Mouse (Mus musculus) adrenal gland, adult 18-20 months (tissue): ENCODE measurements around the gene Mettl22. TPM values are rescaled to one million over a fixed set of nuclear protein-coding genes. Genes with fewer than 3 reads are reported as not detected.

Experiments used
- DNase-seq, 2 experiments: peaks; one replicate each; pipeline ENCODE4 v3.0.0; 2021 to 2022; ENCODE audit warnings: low spot score in 2 of 2
- total RNA-seq, 2 experiments: library from RNA; stranded (reverse); gene quantifications; 1 replicate in 1 of 2; 2 replicates in 1 of 2; pipeline ENCODE4 v1.2.3; 2021

Gene Mettl22
- total RNA-seq, 2 experiments from 2014 or later, result 13.3 to 18.1 TPM

DNA sequence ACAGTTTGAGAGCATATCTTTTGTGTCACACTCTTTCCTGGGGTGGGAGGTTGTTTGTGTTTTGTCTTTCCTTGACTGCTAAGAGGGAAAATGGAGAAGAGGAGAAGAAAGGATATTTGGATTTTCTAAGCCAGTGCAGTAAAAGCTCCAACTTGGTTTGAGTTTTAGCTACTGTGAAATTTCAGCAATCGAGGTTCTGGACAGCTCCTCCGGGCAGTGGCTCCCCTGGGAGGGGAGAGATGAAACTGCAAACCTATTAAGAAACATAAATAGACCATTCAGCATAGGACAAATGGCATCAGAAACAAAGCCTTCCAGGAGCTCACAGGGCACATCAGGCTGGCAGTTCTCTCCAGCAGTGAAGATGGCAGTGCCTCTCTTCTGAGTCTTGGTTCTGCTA is 33.7 kb downstream of the Mettl22 start:
- no peak for DNase-seq

DNA sequence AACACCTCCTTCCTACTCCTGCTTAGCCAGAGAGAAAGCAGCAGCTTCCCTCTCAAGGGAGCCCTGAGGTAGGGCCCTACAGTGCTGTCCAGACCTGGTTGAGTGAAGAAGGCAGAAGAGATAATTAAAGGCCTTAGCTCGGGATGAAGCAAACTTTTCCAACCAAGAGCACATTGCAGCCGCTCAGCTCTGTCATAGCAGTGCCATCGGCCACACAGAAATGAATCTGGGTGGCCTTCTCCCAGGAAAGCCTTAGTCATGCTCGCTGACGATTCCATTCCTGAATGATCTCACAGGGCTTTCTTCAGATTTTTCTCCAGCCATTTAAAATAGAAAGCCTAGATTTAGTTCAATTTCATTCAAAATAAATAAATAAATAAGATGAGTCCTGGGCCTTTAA is 39.3 kb downstream of the Mettl22 start:
- no peak for DNase-seq

GRCm38 (mm10) chr16:8512830-8513229 is 42.2 kb downstream of the Mettl22 start:
- DNase-seq, result no peak

DNA sequence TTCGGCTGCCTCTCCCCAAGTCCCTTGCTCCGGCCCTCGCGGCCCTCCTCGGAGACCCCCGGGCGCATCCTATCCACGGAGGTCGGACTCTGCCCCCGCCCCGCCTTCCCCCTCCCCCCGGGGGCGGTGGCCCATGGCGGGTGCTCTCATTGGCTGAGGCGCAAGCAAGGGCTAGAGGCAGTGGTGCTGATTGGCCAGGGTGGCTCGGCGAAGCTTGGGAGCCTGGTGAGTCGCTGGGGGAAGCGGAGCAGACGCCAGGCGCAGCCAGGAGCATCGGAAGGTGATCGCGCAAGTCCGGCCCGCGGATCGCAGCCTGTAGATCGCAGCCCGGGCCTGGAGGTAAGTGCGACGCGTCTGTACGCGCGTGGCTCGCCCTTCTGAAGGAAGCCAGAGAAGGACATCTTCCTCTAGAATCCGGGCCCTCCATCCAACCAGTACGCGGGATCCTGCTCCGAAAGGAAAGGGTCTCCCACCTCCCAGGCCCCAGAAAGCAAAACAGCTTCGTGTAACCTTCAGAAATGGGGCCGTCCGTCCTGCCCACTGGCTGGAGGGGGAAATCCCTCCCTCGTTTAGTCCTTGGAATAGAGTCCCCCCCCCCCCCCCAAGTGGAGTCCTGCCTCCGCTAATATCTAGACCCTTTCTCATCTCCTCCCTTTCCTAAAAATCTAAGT is 42.8 kb downstream of the Mettl22 start, which contains the start of gene Abat:
Gene Abat, plus strand, starts transcription at position 194 of the 671 bp plus-strand sequence.
- peak; percentile 90 to 91 for DNase-seq

GRCm38 (mm10) chr16:8514180-8514579 is 43.6 kb downstream of the Mettl22 start:
- no peak for DNase-seq

- DNase-seq, result no peak
These were observed 49.9 kb downstream of the Mettl22 start for GRCm38 (mm10) chr16:8520525-8520924.

DNA sequence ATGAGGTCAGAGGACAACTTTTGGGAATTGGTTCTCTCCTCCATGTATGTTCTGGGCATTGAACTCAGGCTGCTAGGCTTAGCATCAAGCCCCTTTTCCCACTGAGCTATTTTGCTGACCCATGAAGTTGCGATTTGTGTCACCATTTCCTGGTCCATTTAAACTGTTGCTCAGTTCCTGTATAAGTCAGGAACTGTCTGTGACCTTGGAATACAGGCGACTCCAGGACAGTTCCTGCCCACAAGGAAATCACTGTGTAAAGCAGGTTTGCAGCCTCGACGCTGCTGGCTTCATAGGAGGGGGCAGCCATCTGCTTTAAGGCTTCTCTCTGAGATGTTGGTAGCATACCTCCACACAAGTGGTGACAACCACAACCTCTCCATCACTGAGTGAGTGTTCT is 50.7 kb downstream of the Mettl22 start:
- DNase-seq, result no peak

GRCm38 (mm10) chr16:8523480-8524144 is 53.0 kb downstream of the Mettl22 start:
- no peak for DNase-seq

DNA sequence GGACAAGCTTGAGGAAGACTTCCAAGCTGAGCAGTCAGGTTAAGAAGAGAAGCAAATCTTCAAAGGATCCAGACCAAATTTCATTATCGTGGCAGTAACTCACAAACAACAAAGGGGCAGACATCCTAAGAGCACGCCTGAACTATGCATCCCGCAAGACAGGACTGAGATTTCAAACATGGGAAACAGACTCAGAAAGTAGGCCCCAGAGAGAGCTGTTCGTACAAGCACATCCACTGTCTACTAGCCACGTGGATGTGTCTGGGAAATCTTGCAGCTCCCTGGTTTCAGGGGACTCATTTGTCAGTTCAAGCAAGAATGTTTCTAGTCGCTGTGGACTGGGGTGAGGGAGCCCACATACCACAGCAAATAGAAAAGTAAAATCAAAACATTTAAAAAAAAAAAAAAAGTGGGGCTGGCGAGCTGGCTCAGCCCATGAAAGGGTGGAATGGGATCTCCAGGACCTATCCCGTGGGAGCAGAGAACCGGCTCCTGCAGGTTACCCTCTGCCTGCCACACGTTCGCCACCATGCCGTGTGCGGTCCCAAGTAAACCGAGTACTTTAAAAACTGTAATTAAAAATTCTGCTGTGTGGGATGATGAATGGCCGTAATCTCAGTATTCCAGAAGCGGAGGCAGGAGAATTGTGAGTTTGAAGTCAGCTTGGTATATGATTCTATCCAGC is 53.7 kb downstream of the Mettl22 start:
- no peak for DNase-seq

DNA sequence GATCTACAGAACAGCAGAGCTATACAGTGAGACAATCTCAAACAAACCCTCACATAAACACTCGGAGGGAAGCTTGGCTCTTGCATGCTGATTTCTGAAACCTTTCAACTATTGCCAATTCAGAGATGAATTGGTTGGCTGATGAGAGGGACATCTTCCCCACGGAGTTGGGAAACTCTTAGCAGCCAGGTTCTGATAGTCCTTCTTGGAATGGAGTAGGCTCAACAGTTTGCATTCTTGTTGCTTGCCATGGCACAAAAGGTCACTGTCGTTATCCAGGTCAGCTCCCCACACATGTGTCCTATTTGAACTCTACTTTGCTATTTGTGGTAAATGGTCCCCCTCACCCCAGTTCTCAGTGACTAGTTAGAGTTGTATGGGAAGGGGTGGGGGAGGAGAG is 54.7 kb downstream of the Mettl22 start:
- DNase-seq, result no peak

DNA sequence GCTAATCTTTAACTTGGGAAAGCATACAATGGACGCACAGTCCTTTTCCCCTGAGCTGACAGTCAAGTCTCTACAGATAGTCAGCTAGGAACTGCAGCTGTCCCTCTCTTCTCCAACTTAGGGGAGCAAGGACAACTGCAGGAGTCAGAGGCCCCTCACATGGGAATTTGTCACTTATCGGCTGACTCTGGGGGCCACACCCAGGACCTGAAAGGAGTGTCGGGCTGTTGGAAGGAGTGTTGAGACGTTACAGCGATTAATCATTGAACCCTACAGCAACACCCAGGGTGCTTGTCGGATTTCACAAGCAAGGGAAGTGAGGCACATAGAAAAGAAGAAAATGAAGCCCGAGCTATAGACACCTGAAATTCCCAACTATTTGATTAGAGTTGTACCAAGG is 55.3 kb downstream of the Mettl22 start:
- DNase-seq, result no peak

DNA sequence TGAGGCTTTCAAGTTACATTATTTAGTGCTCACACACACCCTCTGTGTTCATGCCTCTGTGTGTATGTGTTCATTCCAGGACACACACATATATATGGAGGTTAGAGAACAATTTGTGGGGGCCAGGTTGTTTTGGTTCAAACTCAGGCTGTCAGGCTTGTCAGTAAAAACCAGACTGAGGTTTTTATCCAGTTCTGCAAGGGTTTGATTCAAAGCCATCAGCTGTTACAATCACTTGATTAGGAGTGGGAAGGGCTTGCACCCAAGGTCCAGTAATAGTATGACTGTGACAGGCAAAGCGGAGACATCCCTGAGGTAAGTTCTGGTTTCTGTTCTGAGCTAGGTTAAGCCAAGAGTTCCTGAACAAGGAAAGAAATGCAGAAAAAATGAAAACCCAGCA is 58.8 kb downstream of the Mettl22 start:
- DNase-seq, result no peak

GRCm38 (mm10) chr16:8530018-8530417 is 59.4 kb downstream of the Mettl22 start:
- DNase-seq, result no peak

DNA sequence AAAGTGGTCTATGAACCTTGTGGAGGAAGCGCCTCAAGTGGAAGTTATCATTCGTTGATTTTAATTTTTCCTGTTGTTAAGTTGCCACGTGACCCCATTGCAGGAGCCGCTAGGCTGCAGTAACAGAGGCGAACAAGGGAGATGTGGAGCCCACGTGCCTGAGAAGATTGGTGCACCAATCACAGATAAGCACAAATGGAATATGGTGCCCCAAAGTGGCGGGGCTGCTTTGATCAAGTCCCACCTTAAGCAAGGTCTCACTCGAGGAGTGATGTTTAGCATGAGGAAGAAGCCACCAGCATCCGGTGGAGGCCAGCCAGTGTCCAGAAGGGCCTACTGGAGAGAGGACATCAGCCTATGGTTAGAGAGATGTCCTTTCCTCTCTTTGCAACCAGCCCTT is 61.9 kb downstream of the Mettl22 start:
- DNase-seq, result no peak

GRCm38 (mm10) chr16:8532894-8533293 is 62.3 kb downstream of the Mettl22 start:
- no peak for DNase-seq

- DNase-seq, result no peak
These were observed 62.9 kb downstream of the Mettl22 start for GRCm38 (mm10) chr16:8533477-8533876.

GRCm38 (mm10) chr16:8534466-8535200 is 64.0 kb downstream of the Mettl22 start:
- DNase-seq, result no peak

DNA sequence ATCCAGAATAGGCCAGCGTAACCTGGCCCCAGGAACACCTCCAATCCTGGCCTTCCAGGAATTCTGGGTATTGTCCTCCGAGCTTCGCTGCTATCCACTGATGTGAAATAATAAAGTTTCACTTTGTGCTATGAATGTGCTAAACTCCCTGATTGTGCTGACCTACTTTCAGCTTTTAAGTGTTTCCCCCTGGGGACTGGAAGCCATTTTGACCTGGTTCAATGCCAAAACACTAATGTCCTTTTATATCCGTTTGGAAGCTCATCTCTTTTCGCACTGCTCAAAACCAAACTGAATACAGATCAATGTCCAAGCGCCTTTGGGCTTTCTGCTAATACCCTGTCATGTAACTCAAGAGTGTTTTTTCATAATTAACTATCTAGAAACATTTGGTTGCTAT is 64.8 kb downstream of the Mettl22 start:
- no peak for DNase-seq

DNA sequence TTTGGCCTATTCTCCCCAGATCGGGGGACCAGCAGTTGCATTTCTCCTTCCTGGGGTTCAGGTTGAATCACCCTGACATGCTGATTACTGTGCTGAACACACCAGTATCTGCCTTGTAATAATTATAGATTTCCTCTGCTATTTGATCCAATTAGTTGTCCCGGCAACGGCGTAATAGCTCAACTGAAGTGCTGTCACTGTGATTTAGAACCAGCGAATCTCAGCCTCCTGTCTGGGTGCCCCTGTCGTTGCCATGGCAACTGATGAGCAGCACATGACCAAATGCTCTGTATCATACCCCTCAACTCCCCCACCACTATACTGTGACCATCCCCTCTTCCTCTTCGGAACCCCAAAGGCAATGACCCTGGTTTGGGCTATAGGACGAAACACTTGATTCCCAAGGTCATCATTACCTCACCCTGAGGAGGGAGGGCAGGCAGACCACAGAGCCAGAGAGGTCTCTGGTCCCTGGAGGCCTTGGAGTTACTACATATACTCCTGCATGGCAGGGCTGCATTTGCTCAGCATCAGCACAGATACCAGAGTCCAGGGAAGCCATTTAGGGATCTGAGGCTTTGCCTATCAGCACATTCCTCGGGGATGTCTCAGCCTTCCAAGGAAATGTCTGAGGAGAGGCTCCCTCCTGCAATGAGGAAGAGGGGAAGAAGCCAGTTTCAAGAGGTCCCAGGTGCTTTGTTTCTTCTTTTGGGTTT is 68.7 kb downstream of the Mettl22 start:
- no peak for DNase-seq
